ENCODE assay signal across 11 mouse cellular contexts in the genomic region with DNA sequence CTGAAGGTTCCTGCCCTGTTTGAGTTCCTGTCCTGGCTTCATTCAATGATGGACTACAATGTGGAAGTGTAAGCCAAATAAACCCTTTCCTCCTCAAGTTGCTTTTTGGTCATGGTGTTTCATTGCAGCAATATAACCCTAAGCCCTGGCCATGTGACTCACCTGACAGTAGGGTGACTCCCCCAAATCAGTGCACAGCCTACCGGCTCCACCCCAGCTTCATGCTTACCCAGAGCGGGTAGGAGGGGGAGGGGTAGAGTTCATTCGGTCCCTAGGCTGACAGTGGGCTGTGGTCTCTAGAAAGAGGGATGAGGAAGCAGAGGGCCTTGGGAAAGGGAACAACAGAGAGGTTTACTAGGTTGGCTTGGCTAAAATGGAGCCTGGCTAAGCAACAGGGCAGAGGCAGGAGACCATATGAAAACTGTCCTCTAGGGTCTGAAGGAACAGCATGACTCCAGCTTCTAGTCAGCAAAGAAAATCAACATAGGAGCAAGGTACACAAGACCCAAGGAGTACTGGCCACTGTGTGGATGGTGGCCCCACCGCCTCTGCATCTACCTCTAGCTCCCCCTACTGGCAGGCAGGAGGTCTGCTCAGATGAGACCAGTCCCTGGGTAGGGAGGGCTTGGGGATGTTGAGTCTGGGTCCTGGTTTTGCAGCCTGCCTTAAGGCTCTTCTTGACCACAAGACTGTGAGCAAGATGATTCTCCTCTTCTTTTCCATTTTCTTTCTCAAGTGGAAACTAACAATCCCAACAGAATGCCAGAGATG. TPM values are rescaled to one million over a fixed set of nuclear protein-coding genes. Genes with fewer than 3 reads are reported as not detected.
DNase-seq lines count a peak whose midpoint lies in the region; ATAC-seq lines count a peak whose summit lies in the region.
"Had no signal": no experiment of that assay in that cellular context is flagged by ENCODE, and none has a peak within 500 bp of the region (broad histone marks: within the 10 kb centered on the region; RNA-seq: fewer than 3 reads in every experiment).

No protein-coding gene starts in this region.

- H3K27ac ChIP-seq in limb, embryonic 10.5 days, result no peak overlapping the region
- H3K27ac ChIP-seq: kidney, embryonic 15.5 days had no signal

- H3K36me3 ChIP-seq in limb, embryonic 10.5 days, result no peaks in the 10 kb centered on the region
- H3K36me3 ChIP-seq: kidney, embryonic 15.5 days had no signal

- intact Hi-C loops in heart, postnatal 36 days (cut with DNase I), result no loop called here

- H3K4me3 ChIP-seq in limb, embryonic 10.5 days, result no peak overlapping the region
- H3K4me3 ChIP-seq: erythroblast, embryonic 14.5 days; kidney, embryonic 15.5 days; megakaryocyte, embryonic 14.5 days had no signal

- 56% methylated on average over 4 of the region's 4 CpGs for WGBS in limb, embryonic 10.5 days

- no peaks in the 10 kb centered on the region for H3K9me3 ChIP-seq in limb, embryonic 10.5 days (replicated peaks)
- H3K9me3 ChIP-seq: kidney, embryonic 15.5 days had no signal

- H3K4me1 ChIP-seq in limb, embryonic 10.5 days, result peaks cover 23% of the 10 kb centered on the region
- H3K4me1 ChIP-seq: kidney, embryonic 15.5 days had no signal

- ATAC-seq in CD4-positive, CD25-positive, alpha-beta regulatory T cell, adult 4 months, result peak; percentile 41
- ATAC-seq in erythroid progenitor cell, adult 5-6 weeks (replicated peaks; ENCODE audit: low FRiP score, poor library complexity, severe bottlenecking), result peak; percentile 75
- ATAC-seq in monocyte, adult 5-6 weeks (replicated peaks; ENCODE audit: insufficient number of reproducible peaks, low FRiP score, low TSS enrichment, poor library complexity, severe bottlenecking), result peak; percentile 60; the same call in 1 of the 2 replicates

- 0 out of 2 replicates have a peak, but pooled peaks cover 7% of the 10 kb centered on the region for H3K27me3 ChIP-seq in limb, embryonic 10.5 days (ENCODE audit: low read depth, poor library complexity, severe bottlenecking)
- H3K27me3 ChIP-seq: kidney, embryonic 15.5 days had no signal

- peak; percentile 93 for DNase-seq in heart, adult 11 months
- DNase-seq in heart, postnatal 36 days, result no peak
- no peak for DNase-seq in limb, embryonic 10.5 days (ENCODE audit: low spot score)
- no peak for DNase-seq in left cerebral cortex, adult 18-20 months (ENCODE audit: low spot score in 2 of 2)
- no peak for DNase-seq in layer of hippocampus, postnatal 14 days (ENCODE audit: low spot score in 2 of 2)

RNA-seq across cellular contexts. Expression of a gene that starts 25.9 kb away (rescaled TPM):
- total RNA-seq in heart, postnatal 36 days (2021), result 10 to 100 TPM; 65.7 to 83.2 TPM
- polyA plus RNA-seq in CD4-positive, CD25-positive, alpha-beta regulatory T cell, adult 4 months (2017; shearing (Covaris generic)), result under 1 TPM; 0.86 to 0.90 TPM
- not detected in 2 replicates for total RNA-seq in erythroid progenitor cell, adult 5-6 weeks (2015; ENCODE audit: low replicate concordance)
- total RNA-seq in erythroid progenitor cell, adult 5-6 weeks (2017; ENCODE audit: low replicate concordance), result not detected in 2 replicates
- total RNA-seq in monocyte, adult 5-6 weeks (2017), result not detected in 3 replicates
- polyA plus RNA-seq in limb, embryonic 10.5 days (2016; fragmentation: Nextera tagmentation; extraction: Ambion mirVana), result 61.9 and 101 TPM in 2 replicates
- 1 to 10 TPM; 6.5 to 7.3 TPM for total RNA-seq in left cerebral cortex, adult 18-20 months (2021)
- total RNA-seq in layer of hippocampus, postnatal 14 days (2021), result 10 to 100 TPM; 11.4 to 13.1 TPM

RNA-seq across cellular contexts. Expression of a gene that starts 29.9 kb away (rescaled TPM):
- 10 to 100 TPM; 15.7 to 16.7 TPM for total RNA-seq in heart, postnatal 36 days (2021)
- 1 to 10 TPM; 1.5 to 2.0 TPM for polyA plus RNA-seq in CD4-positive, CD25-positive, alpha-beta regulatory T cell, adult 4 months (2017; shearing (Covaris generic))
- 15.1 and 20.1 TPM in 2 replicates for total RNA-seq in erythroid progenitor cell, adult 5-6 weeks (2015; ENCODE audit: low replicate concordance)
- total RNA-seq in erythroid progenitor cell, adult 5-6 weeks (2017; ENCODE audit: low replicate concordance), result 7.7 and 13.8 TPM in 2 replicates
- total RNA-seq in monocyte, adult 5-6 weeks (2017), result 0.43 to 1.6 TPM (median 1.3 TPM) in 3 replicates
- 10.0 and 12.8 TPM in 2 replicates for polyA plus RNA-seq in limb, embryonic 10.5 days (2016; fragmentation: Nextera tagmentation; extraction: Ambion mirVana)
- 100 to 1,000 TPM; 170 to 186 TPM for total RNA-seq in left cerebral cortex, adult 18-20 months (2021)
- total RNA-seq in layer of hippocampus, postnatal 14 days (2021), result 100 to 1,000 TPM; 112 to 113 TPM

Comparison
In these comparisons a context has a peak if more than half of its experiments do, and no peak if none do; other contexts are left out.
1. RNA of a gene that starts 25.9 kb away (total RNA-seq): 65.7 to 83.2 TPM in heart, postnatal 36 days; 11.4 to 13.1 TPM in layer of hippocampus, postnatal 14 days, 6.5 to 7.3 TPM in left cerebral cortex, adult 18-20 months, not detected in erythroid progenitor cell, adult 5-6 weeks and not detected in monocyte, adult 5-6 weeks; every median in the first group is over 4 times any median in the second.
2. RNA of a gene that starts 29.9 kb away (total RNA-seq): 170 to 186 TPM in left cerebral cortex, adult 18-20 months and 112 to 113 TPM in layer of hippocampus, postnatal 14 days; 7.7 to 20.1 TPM in erythroid progenitor cell, adult 5-6 weeks, 15.7 to 16.7 TPM in heart, postnatal 36 days and 0.43 to 1.6 TPM in monocyte, adult 5-6 weeks; every median in the first group is over 4 times any median in the second.
3. Peak in every context shown above with its lines, with median percentiles within 50 percentile points of each other: ATAC-seq.